Mouse (Mus musculus): ENCODE data around the gene Trpv5. TPM values are rescaled to one million over a fixed set of nuclear protein-coding genes. Genes with fewer than 3 reads are reported as not detected.

Trpv5 gene
- polyA plus RNA-seq, 1 experiment: not detected

DNA sequence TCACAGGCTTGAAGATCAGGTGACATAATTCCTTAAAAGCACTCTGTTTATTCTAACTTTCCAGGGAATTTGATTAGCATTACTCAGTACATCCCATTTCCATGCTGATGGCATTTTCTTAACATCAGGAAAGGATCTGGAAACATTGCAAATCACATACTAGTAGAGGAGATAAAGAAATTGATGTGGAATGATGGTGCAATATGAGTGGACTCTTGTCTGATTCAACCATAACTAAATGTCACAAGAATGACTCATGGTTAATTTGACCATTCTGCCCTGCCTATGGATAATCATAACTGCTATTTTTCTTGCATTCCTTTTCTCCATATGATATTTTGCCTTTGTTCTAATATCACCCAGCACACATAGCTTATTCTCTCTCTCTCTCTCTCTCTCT, 11.6 kb upstream of the Trpv5 start:
- Histone ChIP-seq H3K4me2 (ENCODE audit: low read depth) (no peak overlapping the region), H3ac (ENCODE audit: control insufficient read depth, insufficient read length) (no peak overlapping the region), H3K27me3 (ENCODE audit: control insufficient read depth, insufficient read depth, insufficient read length) (no peaks in the 10 kb centered on the region), H3K79me2 (ENCODE audit: control insufficient read depth, insufficient read depth) (no peaks in the 10 kb centered on the region), H3K4me3 (no peak overlapping the region), H3K36me3 (ENCODE audit: control insufficient read depth, insufficient read depth) (no peaks in the 10 kb centered on the region)
- no peak for TF ChIP-seq POLR2A (IDR thresholded peaks at IDR 0.05; ENCODE audit: insufficient read length, low read depth)
- no peak for TF ChIP-seq E2F4 (IDR thresholded peaks at IDR 0.05; ENCODE audit: insufficient read depth)
- TF ChIP-seq TCF3 (IDR thresholded peaks at IDR 0.05; ENCODE audit: insufficient read length, low read depth): no peak
- TF ChIP-seq POLR2AphosphoS2 (IDR thresholded peaks at IDR 0.05; ENCODE audit: insufficient read length, low read depth): no peak
- no peak for TF ChIP-seq CEBPB (IDR thresholded peaks at IDR 0.05; ENCODE audit: insufficient read depth, poor library complexity, severe bottlenecking)
- no peak for TF ChIP-seq MYOD1 (IDR thresholded peaks at IDR 0.05; ENCODE audit: control insufficient read depth in 1 of 3, insufficient read length in 2 of 3, low read depth in 2 of 3)
- no peak for TF ChIP-seq MYOG (IDR thresholded peaks at IDR 0.05; ENCODE audit: control insufficient read depth in 1 of 3, insufficient read depth in 1 of 3, insufficient read length in 2 of 3, low read depth in 2 of 3)

DNA sequence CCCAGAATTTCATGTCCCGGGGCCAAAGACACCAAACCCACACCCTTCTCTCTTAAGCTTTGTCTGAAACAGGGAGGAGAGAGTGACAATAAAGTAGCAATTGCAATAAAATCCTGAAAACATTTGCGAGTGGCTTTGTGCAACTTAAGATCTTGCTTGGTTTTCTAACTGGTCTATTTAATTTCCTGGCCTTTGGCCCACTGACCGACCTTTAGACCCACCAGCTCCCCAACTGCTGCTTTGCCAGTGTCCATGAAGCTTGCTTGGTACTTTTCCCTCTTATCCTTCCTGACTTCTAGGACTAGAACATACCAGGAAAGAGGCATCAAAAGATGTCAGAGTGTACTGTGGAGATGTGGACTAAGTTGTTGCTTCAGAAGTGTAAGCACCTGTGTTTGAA, 5.0 kb upstream of the Trpv5 start:
- Histone ChIP-seq H3ac (ENCODE audit: control insufficient read depth, insufficient read length) (no peak overlapping the region), H3K36me3 (ENCODE audit: control insufficient read depth, insufficient read depth) (no peaks in the 10 kb centered on the region), H3K79me2 (ENCODE audit: control insufficient read depth, insufficient read depth) (no peaks in the 10 kb centered on the region), H3K27me3 (ENCODE audit: control insufficient read depth, insufficient read depth, insufficient read length) (no peaks in the 10 kb centered on the region), H3K4me3 (no peak overlapping the region), H3K4me2 (ENCODE audit: low read depth) (no peak overlapping the region)
- TF ChIP-seq TCF3 (IDR thresholded peaks at IDR 0.05; ENCODE audit: insufficient read length, low read depth) (no peak), POLR2AphosphoS2 (IDR thresholded peaks at IDR 0.05; ENCODE audit: insufficient read length, low read depth) (no peak), POLR2A (IDR thresholded peaks at IDR 0.05; ENCODE audit: insufficient read length, low read depth) (no peak), SRF (IDR thresholded peaks at IDR 0.05; ENCODE audit: control insufficient read depth, insufficient read length, low read depth) (no peak), USF1 (IDR thresholded peaks at IDR 0.05; ENCODE audit: low read depth) (no peak), MYOD1 (IDR thresholded peaks at IDR 0.05; ENCODE audit: control insufficient read depth in 1 of 3, insufficient read length in 2 of 3, low read depth in 2 of 3) (no peak), TCF12 (IDR thresholded peaks at IDR 0.05; ENCODE audit: insufficient read depth, poor library complexity, severe bottlenecking) (no peak), CEBPB (IDR thresholded peaks at IDR 0.05; ENCODE audit: insufficient read depth, poor library complexity, severe bottlenecking) (no peak), MAX (IDR thresholded peaks at IDR 0.05; ENCODE audit: low read depth) (no peak), MYOG (IDR thresholded peaks at IDR 0.05; ENCODE audit: control insufficient read depth in 1 of 3, insufficient read depth in 1 of 3, insufficient read length in 2 of 3, low read depth in 2 of 3) (no peak), REST (IDR thresholded peaks at IDR 0.05; ENCODE audit: insufficient read depth, insufficient read length) (no peak), E2F4 (IDR thresholded peaks at IDR 0.05; ENCODE audit: insufficient read depth) (no peak)

DNA sequence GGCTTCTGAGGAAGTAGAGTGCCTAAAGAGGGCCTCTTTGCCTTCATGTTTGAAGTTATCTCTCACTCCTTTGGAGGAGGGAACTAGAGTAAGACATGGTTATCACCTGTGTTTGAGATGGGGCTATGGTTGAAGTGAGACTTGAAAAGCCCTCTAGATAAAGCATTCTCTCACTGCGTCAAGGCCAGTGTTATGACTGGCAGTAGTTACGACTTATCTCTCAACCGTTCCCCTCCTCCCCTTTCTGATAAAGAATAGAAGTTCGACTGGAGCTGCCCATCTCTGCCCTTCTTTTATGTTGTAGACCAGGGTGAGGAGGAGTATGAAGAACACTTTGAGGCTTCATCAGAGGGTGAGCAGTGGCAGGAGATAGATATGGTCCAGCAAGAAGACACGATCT, 4.3 kb upstream of the Trpv5 start:
- no peak overlapping the region for H3K4me2 ChIP-seq (ENCODE audit: low read depth)
- TF ChIP-seq USF1 (IDR thresholded peaks at IDR 0.05; ENCODE audit: low read depth) (no peak), TCF3 (IDR thresholded peaks at IDR 0.05; ENCODE audit: insufficient read length, low read depth) (no peak), SRF (IDR thresholded peaks at IDR 0.05; ENCODE audit: control insufficient read depth, insufficient read length, low read depth) (no peak), MYOD1 (IDR thresholded peaks at IDR 0.05; ENCODE audit: control insufficient read depth in 1 of 3, insufficient read length in 2 of 3, low read depth in 2 of 3) (no peak), MAX (IDR thresholded peaks at IDR 0.05; ENCODE audit: low read depth) (no peak), POLR2AphosphoS2 (IDR thresholded peaks at IDR 0.05; ENCODE audit: insufficient read length, low read depth) (no peak), POLR2A (IDR thresholded peaks at IDR 0.05; ENCODE audit: insufficient read length, low read depth) (no peak), REST (IDR thresholded peaks at IDR 0.05; ENCODE audit: insufficient read depth, insufficient read length) (no peak), MYOG (IDR thresholded peaks at IDR 0.05; ENCODE audit: control insufficient read depth in 1 of 3, insufficient read depth in 1 of 3, insufficient read length in 2 of 3, low read depth in 2 of 3) (no peak), CEBPB (IDR thresholded peaks at IDR 0.05; ENCODE audit: insufficient read depth, poor library complexity, severe bottlenecking) (no peak), TCF12 (IDR thresholded peaks at IDR 0.05; ENCODE audit: insufficient read depth, poor library complexity, severe bottlenecking) (no peak), E2F4 (IDR thresholded peaks at IDR 0.05; ENCODE audit: insufficient read depth) (no peak)
- H3ac ChIP-seq (ENCODE audit: control insufficient read depth, insufficient read length): no peak overlapping the region
- H3K79me2 ChIP-seq (ENCODE audit: control insufficient read depth, insufficient read depth): no peaks in the 10 kb centered on the region
- H3K27me3 ChIP-seq (ENCODE audit: control insufficient read depth, insufficient read depth, insufficient read length): no peaks in the 10 kb centered on the region
- H3K36me3 ChIP-seq (ENCODE audit: control insufficient read depth, insufficient read depth): no peaks in the 10 kb centered on the region
- no peak overlapping the region for H3K4me3 ChIP-seq

- Histone ChIP-seq H3ac (ENCODE audit: control insufficient read depth, insufficient read length) (no peak within 1 kb of the TSS), H3K36me3 (ENCODE audit: control insufficient read depth, insufficient read depth) (no peaks in the 10 kb centered on the region), H3K79me2 (ENCODE audit: control insufficient read depth, insufficient read depth) (no peaks in the 10 kb centered on the region), H3K27me3 (ENCODE audit: control insufficient read depth, insufficient read depth, insufficient read length) (no peaks in the 10 kb centered on the region), H3K4me3 (no peak within 1 kb of the TSS), H3K4me2 (ENCODE audit: low read depth) (no peak within 1 kb of the TSS)
- TF ChIP-seq REST (IDR thresholded peaks at IDR 0.05; ENCODE audit: insufficient read depth, insufficient read length): no peak
- no peak for TF ChIP-seq SRF (IDR thresholded peaks at IDR 0.05; ENCODE audit: control insufficient read depth, insufficient read length, low read depth)
- TF ChIP-seq MYOD1 (IDR thresholded peaks at IDR 0.05; ENCODE audit: control insufficient read depth in 1 of 3, insufficient read length in 2 of 3, low read depth in 2 of 3): no peak
- no peak for TF ChIP-seq TCF3 (IDR thresholded peaks at IDR 0.05; ENCODE audit: insufficient read length, low read depth)
- TF ChIP-seq MYOG (IDR thresholded peaks at IDR 0.05; ENCODE audit: control insufficient read depth in 1 of 3, insufficient read depth in 1 of 3, insufficient read length in 2 of 3, low read depth in 2 of 3): no peak
- TF ChIP-seq TCF12 (IDR thresholded peaks at IDR 0.05; ENCODE audit: insufficient read depth, poor library complexity, severe bottlenecking): no peak
- no peak for TF ChIP-seq CEBPB (IDR thresholded peaks at IDR 0.05; ENCODE audit: insufficient read depth, poor library complexity, severe bottlenecking)
- TF ChIP-seq E2F4 (IDR thresholded peaks at IDR 0.05; ENCODE audit: insufficient read depth): no peak
- TF ChIP-seq MAX (IDR thresholded peaks at IDR 0.05; ENCODE audit: low read depth): no peak
- TF ChIP-seq POLR2AphosphoS2 (IDR thresholded peaks at IDR 0.05; ENCODE audit: insufficient read length, low read depth): no peak
- no peak for TF ChIP-seq USF1 (IDR thresholded peaks at IDR 0.05; ENCODE audit: low read depth)
- no peak for TF ChIP-seq POLR2A (IDR thresholded peaks at IDR 0.05; ENCODE audit: insufficient read length, low read depth)
Measured at GRCm38 (mm10) chr6:41684131-41684530, 3.6 kb upstream of the Trpv5 start, which contains the start of gene Llcfc1. Gene Llcfc1 (plus strand): TSS chr6:41684431.

Data from myocyte (in vitro differentiated cells).